Mouse (Mus musculus): ENCODE measurements around the gene Efhc1.

Gene Efhc1

DNA sequence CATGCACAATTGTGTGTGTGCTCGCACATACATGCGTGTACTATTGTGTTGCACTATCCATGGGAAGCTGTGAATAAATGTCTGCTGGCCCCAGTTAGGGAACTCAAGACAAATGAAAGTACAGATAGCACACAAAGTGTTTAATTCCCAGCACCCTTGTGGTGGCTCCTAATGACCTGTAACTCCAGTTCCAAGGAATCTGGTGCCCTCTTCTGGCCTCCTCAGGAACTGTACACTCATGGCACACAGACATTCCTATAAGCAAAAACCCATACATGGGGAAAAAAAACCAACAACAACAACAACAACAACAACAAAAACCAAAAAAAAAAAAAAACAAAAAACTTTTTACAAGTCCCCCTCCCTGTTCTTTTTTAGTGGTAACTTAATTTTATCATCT, 8.4 kb upstream of the Efhc1 start:
- DNase-seq (ENCODE audit: inconsistent age in 2 of 2, low spot score in 1 of 2), result peak in 1 of 2 experiments; percentile 15

GRCm38 (mm10) chr1:20951799-20952198, 373 bp downstream of the Efhc1 start:
- DNase-seq (ENCODE audit: inconsistent age in 2 of 2, low spot score in 1 of 2), result no peak

GRCm38 (mm10) chr1:20954876-20955275, 3.5 kb downstream of the Efhc1 start:
- DNase-seq (ENCODE audit: inconsistent age in 2 of 2, low spot score in 1 of 2), result no peak

DNA sequence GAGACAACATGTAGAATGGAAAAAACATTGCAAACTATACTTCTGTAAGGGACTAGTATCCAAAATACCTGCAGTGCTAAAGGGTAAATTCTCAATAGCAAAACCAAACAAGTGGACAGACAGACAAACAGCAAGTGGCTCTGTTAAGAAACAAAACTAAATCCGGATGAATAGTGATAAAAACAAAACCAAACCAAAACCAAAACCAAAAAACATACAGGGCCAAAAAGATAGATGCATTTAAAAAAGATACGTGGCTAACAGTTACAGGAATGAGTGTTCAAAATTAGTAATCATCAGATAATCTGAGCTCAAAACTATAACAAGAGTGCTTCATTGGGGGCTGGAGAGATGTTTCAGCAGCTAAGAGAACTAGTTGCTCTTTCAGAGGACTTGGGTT, 18.2 kb downstream of the Efhc1 start:
- no peak for DNase-seq (ENCODE audit: inconsistent age in 2 of 2, low spot score in 1 of 2)

GRCm38 (mm10) chr1:20973389-20973788, 22.0 kb downstream of the Efhc1 start:
- no peak for DNase-seq (ENCODE audit: inconsistent age in 2 of 2, low spot score in 1 of 2)

GRCm38 (mm10) chr1:20974341-20975135, 23.1 kb downstream of the Efhc1 start:
- peak in 1 of 2 experiments; percentile 33 for DNase-seq (ENCODE audit: inconsistent age in 2 of 2, low spot score in 1 of 2)

DNA sequence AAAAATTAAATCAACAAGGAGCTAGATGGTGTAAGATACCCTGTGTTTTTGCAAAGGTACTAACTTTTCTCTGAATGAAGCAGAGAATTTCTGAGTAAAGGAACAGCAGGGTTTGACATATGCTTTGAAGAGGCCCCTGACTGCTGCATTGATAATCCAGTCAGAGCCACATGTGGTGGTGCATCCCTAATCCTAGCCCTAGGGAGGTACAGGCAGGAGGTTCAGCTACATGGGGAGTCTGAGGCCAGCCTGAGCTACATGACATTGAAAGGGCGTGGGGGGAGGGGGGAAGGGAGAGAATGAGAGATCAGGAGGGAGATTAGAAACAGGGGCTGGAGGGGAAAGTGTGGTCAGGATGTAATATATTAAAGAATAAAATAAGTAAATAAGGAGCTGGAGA, 29.1 kb downstream of the Efhc1 start:
- DNase-seq (ENCODE audit: inconsistent age in 2 of 2, low spot score in 1 of 2), result no peak

DNA sequence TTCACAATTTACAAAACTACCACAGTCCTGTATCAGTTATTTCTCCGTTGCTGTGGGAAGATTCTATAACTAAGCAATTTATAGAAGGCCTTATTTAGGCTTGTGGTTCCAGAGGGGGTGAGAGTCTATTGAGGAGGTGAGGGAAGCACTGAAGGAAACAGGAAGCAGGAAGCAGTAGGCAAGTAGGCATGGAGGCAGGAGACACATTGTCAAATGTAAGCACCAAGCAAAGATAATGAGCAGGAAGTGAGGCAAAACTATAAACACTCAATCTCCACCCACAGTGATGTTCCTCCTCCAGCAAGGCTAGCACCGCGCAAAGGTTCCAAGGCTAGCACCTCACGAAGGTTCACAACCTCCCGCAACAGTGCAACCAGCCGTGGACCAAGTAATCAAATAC, 30.3 kb downstream of the Efhc1 start:
- no peak for DNase-seq (ENCODE audit: inconsistent age in 2 of 2, low spot score in 1 of 2)

- no peak for DNase-seq (ENCODE audit: inconsistent age in 2 of 2, low spot score in 1 of 2)
These were observed 32.7 kb downstream of the Efhc1 start for GRCm38 (mm10) chr1:20984103-20984502.

DNA sequence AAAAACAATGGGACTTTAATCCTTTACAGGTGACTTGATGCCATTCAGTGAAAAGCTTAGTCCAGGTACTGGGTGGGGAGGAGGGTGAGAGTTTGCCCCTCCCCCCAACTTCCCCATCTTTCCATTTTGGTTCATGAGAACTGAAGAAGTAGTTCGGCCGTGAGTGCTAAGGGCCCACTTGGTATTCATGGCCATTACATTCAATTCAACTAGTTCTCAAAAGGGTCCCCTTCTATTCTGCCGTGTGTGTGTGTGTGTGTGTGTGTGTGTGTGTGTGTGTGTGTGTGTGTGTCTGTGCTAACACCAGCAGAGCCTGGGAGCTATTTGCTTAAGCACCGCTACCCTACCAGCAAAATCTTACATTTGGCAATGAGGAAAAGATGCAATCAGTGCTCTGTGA, 33.2 kb downstream of the Efhc1 start:
- no peak for DNase-seq (ENCODE audit: inconsistent age in 2 of 2, low spot score in 1 of 2)

DNA sequence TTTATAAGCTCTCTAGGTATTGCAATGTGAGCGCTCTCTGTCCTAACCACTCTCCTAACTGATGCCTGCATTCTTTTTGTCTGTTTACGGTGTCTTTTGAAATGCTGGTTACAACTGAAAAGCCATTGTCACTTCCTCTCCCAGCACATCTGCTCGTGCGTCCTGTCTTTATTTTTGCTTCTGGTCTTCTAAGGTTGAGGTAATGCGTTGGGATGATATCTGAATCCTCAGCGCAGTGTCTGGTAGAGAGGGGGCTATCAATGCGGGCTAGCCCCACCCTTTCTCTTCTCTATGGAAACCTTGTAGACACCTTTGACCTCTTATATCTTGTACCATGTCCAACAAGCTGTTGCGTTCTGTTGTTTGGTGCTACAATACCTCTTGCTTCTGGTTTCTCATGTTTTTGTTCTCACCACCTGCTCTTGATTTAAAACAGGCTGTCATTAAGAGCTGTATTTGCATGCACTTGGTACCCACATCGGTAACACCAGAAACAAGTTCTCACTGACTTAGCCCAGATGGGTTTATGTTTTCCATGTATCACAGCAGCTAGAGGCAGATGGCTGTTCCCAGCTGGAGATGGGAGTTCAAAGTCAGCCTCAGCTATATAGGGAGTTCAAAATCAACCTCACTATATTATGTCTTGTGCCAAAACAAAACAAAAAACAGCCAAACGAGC, 35.1 kb downstream of the Efhc1 start:
- DNase-seq (ENCODE audit: inconsistent age in 2 of 2, low spot score in 1 of 2), result no peak

GRCm38 (mm10) chr1:20989461-20990083, 38.1 kb downstream of the Efhc1 start:
- DNase-seq (ENCODE audit: inconsistent age in 2 of 2, low spot score in 1 of 2), result no peak

- DNase-seq (ENCODE audit: inconsistent age in 2 of 2, low spot score in 1 of 2), result no peak
These were observed 42.3 kb downstream of the Efhc1 start for GRCm38 (mm10) chr1:20993690-20994089.

DNA sequence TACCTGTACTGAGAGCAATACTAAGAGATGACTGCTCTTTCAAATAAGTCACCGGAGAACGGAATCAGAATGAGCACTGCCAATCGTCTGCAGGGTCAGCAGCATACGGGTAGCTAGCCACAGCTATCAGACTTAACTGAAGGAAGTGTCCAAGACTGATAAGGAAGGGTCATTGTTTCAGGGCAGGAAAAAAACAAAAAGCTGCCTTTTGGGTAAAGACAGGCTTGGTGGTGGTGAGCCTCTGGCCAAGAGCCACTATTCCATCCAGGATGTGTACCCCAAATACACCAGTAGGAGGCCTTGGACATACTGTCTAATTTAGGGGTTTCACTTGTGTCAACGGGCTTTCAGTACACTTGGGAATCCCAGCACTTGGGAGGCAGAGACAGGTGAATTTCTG, 42.9 kb downstream of the Efhc1 start:
- no peak for DNase-seq (ENCODE audit: inconsistent age in 2 of 2, low spot score in 1 of 2)

DNA sequence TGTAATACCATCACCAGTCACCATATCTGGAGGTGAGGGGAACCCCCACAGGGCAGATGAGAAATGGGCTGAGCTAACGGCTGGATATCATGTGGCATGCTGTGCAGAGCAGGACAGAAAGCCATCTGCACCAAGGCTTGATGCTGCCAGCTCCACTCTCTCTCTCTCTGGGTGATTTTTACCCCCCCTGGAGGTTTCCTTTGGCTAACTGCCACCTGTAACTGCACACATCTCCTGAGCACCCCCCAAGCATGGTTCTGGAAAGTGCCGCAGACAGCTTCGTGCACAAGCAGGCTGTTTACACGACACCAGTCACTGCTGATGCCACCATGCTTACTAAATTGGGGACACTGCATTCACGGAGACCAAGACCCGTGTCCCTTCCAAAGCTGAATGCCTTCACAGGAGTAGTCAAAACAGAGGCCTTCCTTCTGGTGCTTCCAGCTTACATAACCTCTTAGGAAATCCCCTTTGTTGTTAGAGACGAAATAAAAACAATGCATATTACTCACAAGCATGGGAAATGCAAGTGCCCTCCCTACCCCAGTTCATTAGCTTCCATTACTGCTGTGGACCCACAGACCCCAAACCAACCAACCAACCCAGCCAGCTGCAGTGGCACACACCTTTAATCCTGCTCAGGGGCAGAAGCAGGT, 44.0 kb downstream of the Efhc1 start:
- DNase-seq (ENCODE audit: inconsistent age in 2 of 2, low spot score in 1 of 2), result peak in 1 of 2 experiments; percentile 40

DNA sequence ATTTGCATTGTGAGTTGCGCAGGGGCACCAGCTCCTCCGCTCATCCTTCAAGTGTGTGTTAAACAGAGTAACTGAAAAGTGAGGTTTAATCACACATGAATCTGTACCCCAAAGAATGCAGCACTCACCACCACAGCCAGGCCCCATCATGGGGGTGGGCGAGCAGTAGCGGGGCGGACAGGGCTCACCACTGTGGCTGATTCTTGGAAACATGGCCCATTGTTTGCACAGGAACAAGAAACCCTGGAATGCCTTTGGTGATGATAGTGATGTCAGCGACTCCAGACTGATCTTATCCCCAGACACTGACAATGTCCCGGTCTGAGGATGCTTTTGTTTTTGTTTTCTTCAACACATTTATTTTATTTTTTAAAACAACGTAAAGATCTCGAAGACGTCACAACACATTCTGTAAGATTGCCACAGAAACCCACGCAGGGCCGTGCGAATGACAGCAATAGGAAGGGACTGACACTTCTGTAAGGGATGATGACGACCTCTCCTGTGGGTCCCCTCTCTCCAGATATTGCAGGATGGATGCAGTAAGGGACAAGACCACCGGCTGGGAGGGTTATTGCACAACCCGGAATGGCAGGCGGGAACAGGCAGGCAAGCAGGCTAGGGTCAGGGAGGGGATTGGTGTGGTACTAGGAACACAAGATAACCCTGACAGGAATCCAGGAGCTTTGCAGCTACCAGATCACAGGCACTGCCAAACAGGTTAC, 45.3 kb downstream of the Efhc1 start:
- peak in 1 of 2 experiments; percentile 16 for DNase-seq (ENCODE audit: inconsistent age in 2 of 2, low spot score in 1 of 2)

- DNase-seq (ENCODE audit: inconsistent age in 2 of 2, low spot score in 1 of 2), result no peak
These were observed 45.9 kb downstream of the Efhc1 start for GRCm38 (mm10) chr1:20997328-20997689.

- DNase-seq (ENCODE audit: inconsistent age in 2 of 2, low spot score in 1 of 2), result peak in 1 of 2 experiments; percentile 18
These were observed 46.5 kb downstream of the Efhc1 start for GRCm38 (mm10) chr1:20997881-20998389.

DNA sequence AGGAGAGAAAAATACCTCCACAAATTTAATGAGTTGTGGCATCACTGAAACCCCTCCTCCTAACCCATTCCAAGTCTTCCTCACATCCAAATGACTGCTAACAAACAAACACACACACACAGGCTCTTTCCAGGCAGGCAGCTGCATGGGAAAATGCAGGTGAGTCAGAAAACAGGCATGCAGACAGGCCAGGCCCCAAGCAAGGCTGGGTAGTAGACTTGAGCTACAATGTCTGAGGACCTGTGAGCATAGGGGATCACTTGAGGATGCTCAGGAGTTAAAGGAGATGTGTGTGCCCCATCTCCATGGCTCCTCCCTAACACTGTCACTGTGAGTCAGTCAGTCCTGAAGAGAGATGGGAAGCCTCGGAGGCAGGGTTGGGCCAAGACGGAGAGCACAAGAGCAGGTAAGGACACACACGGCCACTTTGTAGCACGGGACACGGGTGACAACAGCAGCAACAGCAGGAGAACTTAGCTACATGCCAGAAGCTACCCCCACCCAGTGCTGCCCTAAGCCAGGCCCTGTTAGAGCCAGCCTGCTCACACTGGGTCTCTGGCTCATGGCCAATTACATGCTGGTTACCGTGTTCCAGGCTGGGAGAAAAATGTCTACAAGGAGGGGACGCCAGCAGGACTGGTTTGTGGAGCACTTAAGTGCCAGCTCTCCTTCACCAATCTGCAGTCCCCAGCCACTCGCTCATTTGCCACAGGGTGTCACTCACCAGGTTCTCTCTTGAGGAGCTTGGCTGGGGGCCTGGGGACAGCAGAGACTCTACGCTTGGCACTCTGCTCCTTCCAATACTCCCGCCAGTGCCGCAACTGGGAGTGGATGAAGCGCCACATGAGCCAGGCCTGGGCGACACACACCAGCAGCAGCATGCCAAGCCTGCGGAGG, 51.1 kb downstream of the Efhc1 start:
- no peak for DNase-seq (ENCODE audit: inconsistent age in 2 of 2, low spot score in 1 of 2)

DNA sequence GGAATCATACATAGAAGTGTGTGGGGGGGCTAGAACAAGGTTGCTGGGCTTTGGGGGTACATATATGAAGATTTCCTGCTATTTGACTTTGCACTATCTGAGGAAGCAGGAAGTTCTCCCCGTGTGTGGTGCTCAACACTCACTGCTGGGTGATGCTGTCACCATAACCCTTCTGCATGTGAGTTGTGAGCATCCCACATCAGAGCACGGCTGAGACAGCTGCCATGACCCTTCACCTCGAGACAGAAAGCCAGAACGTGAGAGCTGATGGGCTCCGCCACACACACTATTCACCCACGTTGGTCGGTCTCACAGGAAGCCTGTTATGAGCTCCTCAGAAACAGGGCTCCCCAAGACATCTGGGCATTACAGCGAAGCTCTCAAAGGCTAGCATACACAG, 53.2 kb downstream of the Efhc1 start:
- no peak for DNase-seq (ENCODE audit: inconsistent age in 2 of 2, low spot score in 1 of 2)
